Mouse (Mus musculus): ENCODE results near the gene Arrdc4. TPM values are rescaled to one million over a fixed set of nuclear protein-coding genes. Genes with fewer than 3 reads are reported as not detected.

Arrdc4 gene
- polyA plus RNA-seq (2014; fragmentation: Illumina TruSeq; extraction: RNeasy Lipid Tissue Mini Kit (QIAGEN cat#74804); ENCODE audit: low replicate concordance), result 26.0 TPM

GRCm38 (mm10) chr7:68748761-68749635 is at the start of gene Arrdc4:
Arrdc4 (minus strand) TSS chr7:68749241.

Data from small intestine, adult 10 weeks (tissue).